Mouse (Mus musculus) forebrain, embryonic 11.5 days (tissue): ENCODE measurements around the gene Tefm. TPM values are rescaled to one million over a fixed set of nuclear protein-coding genes. Genes with fewer than 3 reads are reported as not detected.
A peak's percentile ranks its signal among the peaks of the same experiment; 100 is the strongest.

ENCODE experiments used
- ATAC-seq: fragments of 200-750 bp; cut with Nextera tagmentation; replicated peaks from 2 replicates; pipeline ENCODE4 v1.8.0; 2017; ENCODE audit warnings: moderate TSS enrichment; ENCODE audit not compliant: low FRiP score
- DNase-seq: peaks from one replicate; pipeline ENCODE4 v3.0.0-alpha.2; 2017; ENCODE audit warnings: low spot score
- H3K27ac ChIP-seq: fragments of 300-500 bp; sonication (generic); 2 replicates; pipeline ENCODE4 v1.5.1; 2014; ENCODE audit warnings: low read depth, low read length
- H3K27me3 ChIP-seq: fragments of 300-500 bp; sonication (generic); 2 replicates; pipeline ENCODE4 v1.6.1; 2014; ENCODE audit warnings: mild to moderate bottlenecking, low read length, mixed read lengths; ENCODE audit not compliant: control insufficient read depth, insufficient read depth
- H3K36me3 ChIP-seq: fragments of 300-500 bp; sonication (generic); 2 replicates; pipeline ENCODE4 v1.6.1; 2014; ENCODE audit warnings: mild to moderate bottlenecking, low read length, moderate library complexity, mixed read lengths; ENCODE audit not compliant: control insufficient read depth, insufficient read depth
- H3K4me1 ChIP-seq: fragments of 300-500 bp; sonication (generic); replicated peaks from 2 replicates; pipeline ENCODE4 v1.6.1; 2014; ENCODE audit warnings: low read length, mixed read lengths; ENCODE audit not compliant: control insufficient read depth, insufficient read depth
- H3K4me2 ChIP-seq: fragments of 300-500 bp; sonication (generic); 2 replicates; pipeline ENCODE4 v1.6.1; 2014; ENCODE audit warnings: low read depth, mild to moderate bottlenecking, low read length, moderate library complexity, mixed read lengths; ENCODE audit not compliant: severe bottlenecking
- H3K4me3 ChIP-seq: fragments of 300-500 bp; sonication (generic); 2 replicates; pipeline ENCODE4 v1.5.1; 2014; ENCODE audit warnings: low read depth, low read length
- H3K9ac ChIP-seq: fragments of 300-500 bp; sonication (generic); 2 replicates; pipeline ENCODE4 v1.6.1; 2014; ENCODE audit warnings: low read length
- H3K9me3 ChIP-seq: fragments of 300-500 bp; sonication (generic); 2 replicates; pipeline ENCODE4 v1.6.1; 2016; ENCODE audit warnings: low read length, mixed read lengths; ENCODE audit not compliant: control insufficient read depth
- WGBS: fragments of 180-500 bp; shearing (Covaris S2); extraction: QIAGEN DNeasy Blood & Tissue Kit; methylation state at CpG from one replicate; pipeline ENCODE4 v1.1.7; 2014; 5-methylcytosine and 5-hydroxymethylcytosine counted together
- polyA plus RNA-seq: library from polyadenylated mRNA; unstranded; fragments of >200 nt; fragmentation: Nextera tagmentation; extraction: Ambion mirVana; gene quantifications from 2 replicates; pipeline ENCODE4 v1.2.1, GENCODE M21; 2014

Gene Tefm
- polyA plus RNA-seq, 1 experiment from 2014 or later: 31.8 TPM

DNA sequence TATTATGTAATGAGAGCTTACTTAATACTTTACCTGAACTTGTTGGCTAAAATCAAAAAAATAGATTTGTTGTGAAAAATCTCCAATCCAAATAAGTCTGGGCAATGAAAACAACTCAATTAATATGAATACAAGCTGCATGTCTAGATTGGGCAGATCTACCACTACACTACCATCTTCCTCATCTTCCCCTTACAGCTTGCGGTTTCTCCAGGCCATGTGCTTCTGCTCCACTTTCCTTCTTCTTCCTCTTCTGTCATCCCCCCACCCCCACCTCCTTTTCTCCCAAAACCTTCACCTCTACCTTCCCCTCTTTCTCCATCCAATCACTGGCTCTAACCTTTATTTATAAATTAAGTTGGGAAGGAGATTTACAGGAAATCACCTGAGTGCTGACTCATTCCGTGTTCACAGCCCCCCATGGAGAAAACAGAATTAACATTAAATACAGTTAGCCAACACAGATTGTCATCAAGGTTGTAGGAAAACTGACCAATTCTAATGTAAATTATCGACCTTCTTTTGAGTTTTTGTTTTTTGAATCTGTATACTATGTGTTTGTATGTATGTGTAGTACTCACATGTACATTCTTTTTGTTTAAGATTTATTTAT is 43.4 kb downstream of the Tefm start:
- 93% methylated on average over 3 of the region's 3 CpGs for WGBS
- DNase-seq: no peak
- H3K27ac ChIP-seq: no peak overlapping the region
- ATAC-seq: no peak
- no peaks in the 10 kb centered on the region for H3K4me1 ChIP-seq
- no peaks in the 10 kb centered on the region for H3K27me3 ChIP-seq
- H3K9ac ChIP-seq: no peak overlapping the region
- H3K4me3 ChIP-seq: no peak overlapping the region
- no peaks in the 10 kb centered on the region; the same call in 1 of the 2 replicates for H3K36me3 ChIP-seq
- no peaks in the 10 kb centered on the region for H3K9me3 ChIP-seq
- H3K4me2 ChIP-seq: no peak overlapping the region

DNA sequence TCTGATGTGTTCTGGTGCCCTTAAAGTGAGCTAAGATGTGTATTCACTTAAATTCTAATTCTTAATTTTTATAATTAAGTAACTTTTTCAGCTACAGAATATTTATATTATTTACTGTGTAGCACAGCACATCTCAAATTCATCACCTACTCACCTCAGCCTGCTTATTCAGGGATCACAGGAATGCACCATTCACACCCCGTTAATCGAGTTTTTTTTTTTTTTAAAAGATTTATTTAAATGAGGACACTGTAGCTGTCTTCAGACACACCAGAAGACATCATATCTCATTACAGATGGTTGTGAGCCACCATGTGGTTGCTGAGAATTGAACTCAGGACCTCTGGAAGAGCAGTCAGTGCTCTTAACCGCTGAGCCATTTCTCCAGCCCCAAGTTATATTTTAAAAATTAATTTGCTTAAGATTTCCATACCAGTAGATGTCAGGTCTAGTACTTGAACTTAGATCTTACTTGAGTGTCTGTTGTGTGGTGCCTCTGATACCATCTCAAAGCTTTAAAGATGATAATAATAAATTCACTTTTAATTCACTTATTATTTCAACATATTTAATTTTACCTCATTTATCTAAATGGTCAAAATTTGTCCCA is 51.3 kb downstream of the Tefm start:
- DNase-seq (no peak), ATAC-seq (no peak)
- Histone ChIP-seq H3K27me3 (no peaks in the 10 kb centered on the region), H3K4me1 (no peaks in the 10 kb centered on the region), H3K27ac (no peak overlapping the region), H3K36me3 (no peaks in the 10 kb centered on the region; the same call in 1 of the 2 replicates), H3K4me3 (peak overlapping the region; percentile 98), H3K9ac (peak overlapping the region; percentile 91; the same call in 1 of the 2 replicates), H3K9me3 (no peaks in the 10 kb centered on the region), H3K4me2 (peak overlapping the region; percentile 77)
- WGBS: 65% methylated on average over 3 of the region's 3 CpGs

DNA sequence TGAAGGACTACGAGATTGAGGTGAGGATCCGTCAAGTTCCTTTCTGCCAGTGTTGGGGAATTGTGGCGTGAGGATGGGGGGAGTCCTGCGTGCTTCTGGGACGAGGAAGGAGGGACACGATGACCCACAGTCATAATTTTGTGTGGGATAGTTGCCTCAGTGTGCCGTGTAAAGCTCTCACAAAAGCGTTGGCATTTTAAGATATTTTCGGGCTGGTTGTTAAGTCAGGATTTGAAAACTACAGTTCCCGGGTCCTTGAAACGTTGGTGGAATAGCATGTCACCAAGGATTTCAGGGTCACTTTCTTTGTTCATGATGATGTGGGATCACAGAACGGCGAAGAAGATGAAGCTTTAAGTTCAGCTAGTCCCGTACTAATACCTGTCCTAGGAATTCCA is 52.2 kb downstream of the Tefm start:
- ATAC-seq (no peak), DNase-seq (no peak)
- H3K27ac ChIP-seq: peak overlapping the region; percentile 43; the same call in 1 of the 2 replicates
- H3K4me3 ChIP-seq: peak overlapping the region; percentile 98
- peak overlapping the region; percentile 77 for H3K4me2 ChIP-seq
- H3K36me3 ChIP-seq: no peaks in the 10 kb centered on the region
- H3K9me3 ChIP-seq: no peaks in the 10 kb centered on the region
- peak overlapping the region; percentile 91 for H3K9ac ChIP-seq
- WGBS: under 1% methylated on average over 14 of the region's 14 CpGs
- no peaks in the 10 kb centered on the region for H3K27me3 ChIP-seq
- H3K4me1 ChIP-seq: no peaks in the 10 kb centered on the region

DNA sequence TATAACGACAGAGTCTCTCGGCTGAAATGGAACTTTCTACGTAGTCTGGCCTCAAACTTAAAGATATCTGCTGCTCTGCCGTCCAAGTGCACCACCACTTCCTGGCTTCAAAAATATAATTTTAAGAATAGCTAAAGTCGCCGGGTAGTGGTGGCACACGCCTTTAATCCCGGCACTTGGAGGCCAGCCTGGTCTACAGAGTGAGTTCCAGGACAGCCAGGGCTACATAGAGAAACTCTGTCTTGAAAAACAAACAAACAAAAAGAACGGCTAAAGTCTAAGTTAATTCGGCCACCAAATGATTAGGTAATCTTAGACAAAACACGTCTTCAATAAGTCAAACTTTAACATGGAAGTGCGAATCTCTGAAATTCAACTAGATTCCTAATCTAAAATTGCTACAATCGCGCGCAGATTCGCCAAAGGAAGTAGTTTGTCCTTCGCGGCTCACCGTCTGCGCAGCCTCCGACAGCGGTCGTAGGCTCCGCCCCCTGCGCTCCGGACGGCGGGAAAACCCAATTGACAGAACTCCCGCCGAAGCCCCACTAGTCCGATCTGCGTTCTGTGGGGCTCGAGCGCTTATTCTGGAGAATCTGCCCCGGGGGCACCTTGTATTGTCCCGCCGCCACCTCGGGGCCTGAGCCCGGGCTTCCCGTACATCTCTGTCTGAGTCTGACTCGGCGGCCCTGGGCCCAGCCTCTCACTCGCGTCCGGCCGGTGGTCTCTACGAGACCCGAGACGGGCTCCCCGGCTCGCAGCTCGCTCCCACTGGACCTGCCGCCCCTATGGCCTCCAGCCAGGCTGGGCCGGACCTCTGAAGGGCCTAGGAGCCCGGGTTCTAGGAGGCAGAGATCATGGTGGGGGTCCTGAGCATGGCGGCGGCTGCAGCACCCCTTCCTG is 52.8 kb downstream of the Tefm start, which contains the start of gene Atad5:
Gene Atad5, plus strand, starts transcription at position 484 of the 900 bp plus-strand sequence.
- no peaks in the 10 kb centered on the region for H3K36me3 ChIP-seq
- H3K27ac ChIP-seq: peak within 1 kb of the TSS; percentile 43; the same call in 1 of the 2 replicates
- no peaks in the 10 kb centered on the region for H3K4me1 ChIP-seq
- H3K9me3 ChIP-seq: no peaks in the 10 kb centered on the region
- DNase-seq: peak; percentile 93
- H3K4me3 ChIP-seq: peak within 1 kb of the TSS; percentile 98
- H3K9ac ChIP-seq: peak within 1 kb of the TSS; percentile 91
- H3K27me3 ChIP-seq: no peaks in the 10 kb centered on the region
- WGBS: 7% methylated on average over 57 of the region's 57 CpGs
- peak; percentile 76 for ATAC-seq
- H3K4me2 ChIP-seq: peak within 1 kb of the TSS; percentile 77

DNA sequence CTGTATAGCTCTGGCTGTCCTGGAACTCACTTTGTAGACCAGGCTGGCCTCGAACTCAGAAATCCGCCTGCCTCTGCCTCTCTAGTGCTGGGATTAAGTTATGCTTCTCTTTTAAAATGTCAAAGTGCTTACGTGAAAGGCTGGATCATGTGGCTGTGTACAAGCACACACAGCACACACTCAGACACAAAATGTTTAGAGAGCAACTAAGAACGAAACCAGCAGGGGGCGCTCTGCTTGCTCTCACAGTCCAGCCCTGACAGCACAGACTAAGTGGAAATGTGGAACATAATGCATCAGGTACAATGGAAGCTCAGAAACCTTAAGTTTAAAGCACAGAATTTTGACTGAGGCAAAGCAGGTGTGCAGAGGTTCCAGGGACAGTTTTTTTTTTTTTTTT is 55.1 kb downstream of the Tefm start:
- peak; percentile 93 for DNase-seq
- Histone ChIP-seq H3K9ac (no peak overlapping the region), H3K27me3 (no peaks in the 10 kb centered on the region), H3K27ac (no peak overlapping the region), H3K4me2 (no peak overlapping the region), H3K4me3 (no peak overlapping the region), H3K36me3 (no peaks in the 10 kb centered on the region), H3K9me3 (no peaks in the 10 kb centered on the region), H3K4me1 (no peaks in the 10 kb centered on the region)
- ATAC-seq: peak; percentile 79
- 15% methylated on average over 5 of the region's 5 CpGs for WGBS

Other genes with a start within 250 kb of the Tefm start
- 90.7 and 91.8 TPM in 2 replicates for gene Utp6, start 179.8 kb downstream of the Tefm start, polyA plus RNA-seq
- 33.6 and 35.4 TPM in 2 replicates for gene Suz12, start 149.1 kb downstream of the Tefm start, polyA plus RNA-seq
- gene Crlf3, start 61.2 kb downstream of the Tefm start, polyA plus RNA-seq: 35.0 and 37.4 TPM in 2 replicates
- gene Atad5, start 52.8 kb downstream of the Tefm start, polyA plus RNA-seq: 21.8 and 25.7 TPM in 2 replicates
- 0.24 and 0.68 TPM in 2 replicates for gene Adap2, start 11.9 kb upstream of the Tefm start, polyA plus RNA-seq
- gene Rnf135, start 41.7 kb upstream of the Tefm start, polyA plus RNA-seq: 3.0 and 3.3 TPM in 2 replicates
- 63.1 and 73.7 TPM in 2 replicates for gene Rhot1, start 66.8 kb upstream of the Tefm start, polyA plus RNA-seq
- 9.0 and 10.8 TPM in 2 replicates for gene Rhbdl3, start 158.7 kb upstream of the Tefm start, polyA plus RNA-seq
- 26.9 and 27.1 TPM in 2 replicates for gene 5730455P16Rik, start 235.9 kb upstream of the Tefm start, polyA plus RNA-seq
- 335 and 363 TPM in 2 replicates for gene Zfp207, start 241.1 kb upstream of the Tefm start, polyA plus RNA-seq